Mouse (Mus musculus): ENCODE data around the gene Tmem135.
A peak's percentile ranks its signal among the peaks of the same experiment; 100 is the strongest.

DNA sequence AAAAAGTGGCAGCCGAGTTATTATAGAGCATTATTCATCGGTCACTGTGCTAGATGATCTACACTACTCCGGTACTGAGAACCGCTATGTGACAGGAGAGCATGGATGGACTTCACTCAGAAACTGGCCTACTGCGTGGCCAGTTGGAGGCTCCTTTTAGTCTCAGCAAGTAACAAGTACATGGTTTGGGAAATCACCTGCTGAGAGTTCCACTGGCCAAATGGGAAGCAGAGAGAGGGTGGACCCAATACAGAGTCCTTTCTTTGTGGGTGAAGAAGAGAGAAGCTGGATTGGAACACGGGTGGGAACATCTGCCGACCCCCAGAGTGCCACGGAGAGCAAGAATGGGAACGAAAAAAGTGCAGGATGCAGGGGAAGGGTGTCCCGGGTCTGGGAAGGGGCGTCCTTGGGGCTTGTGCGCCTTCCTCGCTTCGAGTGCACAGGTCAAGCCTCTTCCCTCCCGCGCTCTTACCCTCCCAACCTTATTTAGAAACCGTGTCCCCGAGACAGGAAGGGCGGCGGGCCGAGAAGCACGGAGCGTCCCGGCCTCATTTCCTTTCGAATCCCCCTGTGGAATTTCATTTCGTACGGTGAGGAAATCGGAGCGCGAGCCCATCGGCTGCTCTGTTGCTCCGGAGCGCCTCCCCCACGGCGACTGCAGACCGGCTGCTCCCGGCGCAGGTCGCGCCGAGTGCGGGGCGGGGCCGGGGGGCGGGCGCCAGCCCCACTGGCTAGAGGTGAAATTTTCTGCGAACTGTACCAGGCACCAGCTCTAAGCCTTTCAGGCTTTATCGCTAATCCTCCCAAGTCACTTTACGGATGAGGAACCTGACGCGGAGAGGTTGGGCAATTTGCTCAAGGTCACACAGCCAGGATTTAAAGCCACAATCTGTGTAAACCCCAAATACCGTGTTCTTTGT lies 709 bp downstream of the Tmem135 start:
- TF ChIP-seq POLR2A (IDR thresholded peaks at IDR 0.05; ENCODE audit: low read depth, low read length): peak; percentile 54
- no peak for TF ChIP-seq CTCF (conservative IDR thresholded peaks at IDR 0.05; ENCODE audit: insufficient read depth, insufficient read length, low read depth, low read length)
